Mouse (Mus musculus) embryonic fibroblast, embryonic 13.5 days (primary cell): ENCODE results near the gene Mpl.

Experiments used
- CTCF ChIP-seq: IDR thresholded peaks from 2 replicates; pipeline ENCODE4 v1.5.1; 2011; ENCODE audit warnings: mild to moderate bottlenecking, control low read depth, low read length, moderate library complexity, borderline replicate concordance; ENCODE audit not compliant: insufficient read depth
- POLR2A ChIP-seq: IDR thresholded peaks from 2 replicates; pipeline ENCODE4 v1.6.1; 2011; ENCODE audit warnings: low read depth, mild to moderate bottlenecking, control low read depth, low read length, moderate library complexity

DNA sequence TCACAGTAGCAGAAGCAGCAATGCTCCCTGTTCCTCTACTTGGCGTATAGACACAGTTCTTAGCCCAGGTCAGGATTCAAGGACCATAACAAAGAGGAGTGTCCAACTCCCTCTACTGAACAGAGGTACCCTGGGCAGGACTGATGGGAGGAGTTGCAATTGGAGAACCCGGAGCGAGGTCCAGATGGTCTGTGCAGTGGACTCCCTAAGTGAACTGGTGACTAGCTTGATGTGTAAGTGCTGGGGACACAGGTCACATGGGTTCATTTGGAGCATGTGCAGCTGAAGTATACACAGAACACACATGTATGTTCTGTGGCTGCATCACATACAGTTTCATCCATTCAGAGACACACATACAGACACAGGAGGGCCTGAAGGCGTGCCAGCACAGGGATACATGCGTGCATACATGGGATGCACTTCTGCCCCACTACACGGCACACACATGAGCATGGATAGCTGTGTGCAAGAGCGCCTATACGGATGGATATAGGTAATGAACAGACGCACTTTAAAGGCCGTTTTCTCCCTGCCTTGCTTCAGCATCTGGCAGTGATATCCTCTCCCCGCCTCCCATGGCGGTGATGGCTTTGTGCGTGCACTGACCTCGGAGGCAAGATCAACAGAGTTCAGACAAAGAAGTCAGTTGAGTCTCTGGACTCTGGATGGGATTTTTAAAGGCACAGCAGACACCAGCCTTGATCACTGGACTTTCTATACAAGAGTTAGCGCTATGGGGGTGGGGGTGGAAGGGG lies 19.6 kb upstream of the Mpl start:
- no peak for TF ChIP-seq CTCF
- TF ChIP-seq POLR2A, result no peak
